Mouse (Mus musculus): Measurements from ENCODE around the gene Prr14. TPM values are rescaled to one million over a fixed set of nuclear protein-coding genes. Genes with fewer than 3 reads are reported as not detected.
"Not testable (repeated sequence)": the region's sequence is repeated elsewhere in the genome, so short reads cannot be mapped to it uniquely, and the experiment has no call there.

Gene Prr14
- polyA plus RNA-seq, 1 experiment from 2014 or later = 45.3 TPM

- ATAC-seq = no peak
These were observed 32.4 kb downstream of the Prr14 start for GRCm38 (mm10) chr7:127491846-127492245.

GRCm38 (mm10) chr7:127494648-127495047, 35.2 kb downstream of the Prr14 start:
- no peaks in the 10 kb centered on the region for H3K4me1 ChIP-seq (replicated peaks; ENCODE audit: control insufficient read depth, insufficient read depth, low read length)
- H3K4me3 ChIP-seq (replicated peaks; ENCODE audit: low read length) = no peak overlapping the region
- no peak for ATAC-seq

More at GRCm38 (mm10) chr7:127491846-127492245, 32.4 kb downstream of the Prr14 start:
- no peaks in the 10 kb centered on the region for H3K4me1 ChIP-seq (replicated peaks; ENCODE audit: control insufficient read depth, insufficient read depth, low read length)
- H3K36me3 ChIP-seq (ENCODE audit: control insufficient read depth, insufficient read depth) = peaks cover 36% of the 10 kb centered on the region
- H3K9ac ChIP-seq (replicated peaks; ENCODE audit: low read depth, low read length) = no peak overlapping the region
- no peaks in the 10 kb centered on the region for H3K27me3 ChIP-seq (replicated peaks; ENCODE audit: control insufficient read depth, insufficient read depth, low read length)
- H3K27ac ChIP-seq (ENCODE audit: low read length) = no peak overlapping the region
- WGBS = 88% methylated on average over 3 of the region's 3 CpGs
- H3K4me2 ChIP-seq (ENCODE audit: low read length) = no peak overlapping the region
- H3K9me3 ChIP-seq (ENCODE audit: control insufficient read depth, low read length) = no peaks in the 10 kb centered on the region
- no peak overlapping the region for H3K4me3 ChIP-seq (replicated peaks; ENCODE audit: low read length)

GRCm38 (mm10) chr7:127497382-127497781, 38.0 kb downstream of the Prr14 start:
- no peak overlapping the region for H3K4me3 ChIP-seq (replicated peaks; ENCODE audit: low read length)
- no peaks in the 10 kb centered on the region for H3K27me3 ChIP-seq (replicated peaks; ENCODE audit: control insufficient read depth, insufficient read depth, low read length)
- H3K9ac ChIP-seq (replicated peaks; ENCODE audit: low read depth, low read length) = no peak overlapping the region
- no peaks in the 10 kb centered on the region for H3K9me3 ChIP-seq (ENCODE audit: control insufficient read depth, low read length)
- no peaks in the 10 kb centered on the region for H3K4me1 ChIP-seq (replicated peaks; ENCODE audit: control insufficient read depth, insufficient read depth, low read length)
- WGBS = 85% methylated on average over 2 of the region's 2 CpGs
- no peak for ATAC-seq
- H3K4me2 ChIP-seq (ENCODE audit: low read length) = no peak overlapping the region
- H3K36me3 ChIP-seq (ENCODE audit: control insufficient read depth, insufficient read depth) = no peaks in the 10 kb centered on the region
- H3K27ac ChIP-seq (ENCODE audit: low read length) = no peak overlapping the region

More at GRCm38 (mm10) chr7:127494648-127495047, 35.2 kb downstream of the Prr14 start:
- H3K27ac ChIP-seq (ENCODE audit: low read length) = no peak overlapping the region
- no peaks in the 10 kb centered on the region for H3K27me3 ChIP-seq (replicated peaks; ENCODE audit: control insufficient read depth, insufficient read depth, low read length)
- H3K36me3 ChIP-seq (ENCODE audit: control insufficient read depth, insufficient read depth) = peaks cover 20% of the 10 kb centered on the region
- no peaks in the 10 kb centered on the region for H3K9me3 ChIP-seq (ENCODE audit: control insufficient read depth, low read length)
- H3K4me2 ChIP-seq (ENCODE audit: low read length) = no peak overlapping the region
- H3K9ac ChIP-seq (replicated peaks; ENCODE audit: low read depth, low read length) = no peak overlapping the region

DNA sequence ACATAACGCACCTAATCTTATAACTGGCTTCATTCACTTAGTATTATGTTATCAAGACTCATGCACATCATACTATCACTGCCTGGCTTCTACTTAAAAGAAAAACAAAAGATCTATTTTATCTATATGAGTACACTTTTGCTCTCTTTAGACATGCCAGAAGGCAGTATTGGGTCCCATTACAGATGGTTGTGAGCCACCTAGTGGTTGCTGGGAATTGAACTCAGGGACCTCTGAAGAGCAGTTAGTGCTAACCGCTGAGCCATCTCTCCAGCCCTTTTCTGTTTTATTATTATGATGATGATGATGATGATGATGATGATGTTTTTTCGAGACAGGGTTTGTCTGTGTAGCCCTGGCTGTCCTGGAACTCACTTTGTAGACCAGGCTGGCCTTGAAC, 39.0 kb downstream of the Prr14 start:
- Histone ChIP-seq H3K27ac (ENCODE audit: low read length) (no peak overlapping the region), H3K4me2 (ENCODE audit: low read length) (no peak overlapping the region), H3K9ac (replicated peaks; ENCODE audit: low read depth, low read length) (no peak overlapping the region), H3K27me3 (replicated peaks; ENCODE audit: control insufficient read depth, insufficient read depth, low read length) (no peaks in the 10 kb centered on the region), H3K4me1 (replicated peaks; ENCODE audit: control insufficient read depth, insufficient read depth, low read length) (no peaks in the 10 kb centered on the region), H3K9me3 (ENCODE audit: control insufficient read depth, low read length) (no peaks in the 10 kb centered on the region), H3K36me3 (ENCODE audit: control insufficient read depth, insufficient read depth) (no peaks in the 10 kb centered on the region), H3K4me3 (replicated peaks; ENCODE audit: low read length) (no peak overlapping the region)
- WGBS = 48% methylated on average over 3 of the region's 3 CpGs
- no peak; the same call in 1 of the 2 replicates for ATAC-seq

GRCm38 (mm10) chr7:127508291-127508690, 48.9 kb downstream of the Prr14 start:
- Histone ChIP-seq H3K9me3 (ENCODE audit: control insufficient read depth, low read length) (no peaks in the 10 kb centered on the region), H3K4me1 (replicated peaks; ENCODE audit: control insufficient read depth, insufficient read depth, low read length) (peaks cover 8% of the 10 kb centered on the region), H3K36me3 (ENCODE audit: control insufficient read depth, insufficient read depth) (no peaks in the 10 kb centered on the region), H3K9ac (replicated peaks; ENCODE audit: low read depth, low read length) (no peak overlapping the region), H3K27me3 (replicated peaks; ENCODE audit: control insufficient read depth, insufficient read depth, low read length) (no peaks in the 10 kb centered on the region), H3K4me2 (ENCODE audit: low read length) (no peak overlapping the region), H3K4me3 (replicated peaks; ENCODE audit: low read length) (no peak overlapping the region), H3K27ac (ENCODE audit: low read length) (no peak overlapping the region)
- ATAC-seq = no peak
- WGBS = 100% methylated on average over 3 of the region's 3 CpGs

- ATAC-seq; H3K9ac ChIP-seq (replicated peaks; ENCODE audit: low read depth, low read length); H3K4me2 ChIP-seq (ENCODE audit: low read length); H3K27me3 ChIP-seq (replicated peaks; ENCODE audit: control insufficient read depth, insufficient read depth, low read length); H3K36me3 ChIP-seq (ENCODE audit: control insufficient read depth, insufficient read depth); H3K27ac ChIP-seq (ENCODE audit: low read length); H3K4me3 ChIP-seq (replicated peaks; ENCODE audit: low read length); H3K9me3 ChIP-seq (ENCODE audit: control insufficient read depth, low read length): not testable (repeated sequence)
- peaks cover 18% of the 10 kb centered on the region for H3K4me1 ChIP-seq (replicated peaks; ENCODE audit: control insufficient read depth, insufficient read depth, low read length)
- WGBS = 90% methylated on average over 3 of the region's 4 CpGs
These were observed 50.4 kb downstream of the Prr14 start for GRCm38 (mm10) chr7:127509830-127510229.

GRCm38 (mm10) chr7:127511241-127511640, 51.8 kb downstream of the Prr14 start:
- peaks cover 18% of the 10 kb centered on the region for H3K4me1 ChIP-seq (replicated peaks; ENCODE audit: control insufficient read depth, insufficient read depth, low read length)
- peak overlapping the region; percentile 47 for H3K4me2 ChIP-seq (ENCODE audit: low read length)
- peak overlapping the region; percentile 98 for H3K27ac ChIP-seq (ENCODE audit: low read length)
- H3K27me3 ChIP-seq (replicated peaks; ENCODE audit: control insufficient read depth, insufficient read depth, low read length) = no peaks in the 10 kb centered on the region
- no peaks in the 10 kb centered on the region for H3K9me3 ChIP-seq (ENCODE audit: control insufficient read depth, low read length)
- 30% methylated on average over 8 of the region's 8 CpGs for WGBS
- H3K4me3 ChIP-seq (replicated peaks; ENCODE audit: low read length) = peak overlapping the region; percentile 78
- no peak for ATAC-seq
- peaks cover 5% of the 10 kb centered on the region for H3K36me3 ChIP-seq (ENCODE audit: control insufficient read depth, insufficient read depth)
- 0 out of 2 replicates have a peak overlapping the region, but pooled peaks have one; percentile 80 for H3K9ac ChIP-seq (replicated peaks; ENCODE audit: low read depth, low read length)

DNA sequence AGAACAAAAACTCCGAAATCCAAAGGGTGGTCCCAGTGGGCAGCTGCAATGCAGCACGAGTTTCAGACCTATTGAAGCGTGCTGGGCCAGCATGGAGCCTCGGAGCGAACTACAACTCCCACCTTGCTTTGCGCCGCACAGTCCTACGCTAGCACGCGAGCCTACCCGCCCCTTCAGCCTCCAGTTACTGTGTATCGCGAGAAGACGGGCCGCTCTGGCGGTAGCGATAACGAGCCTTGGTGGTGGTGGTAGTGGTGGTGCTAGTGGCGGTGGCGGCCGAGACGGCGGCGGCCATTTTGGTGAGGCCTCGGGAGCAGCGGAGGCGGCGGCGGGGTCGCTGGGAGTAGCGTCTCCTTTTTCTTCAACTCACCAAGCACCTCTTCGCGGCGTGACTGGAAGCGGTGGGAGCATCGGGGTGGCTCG, 52.4 kb downstream of the Prr14 start, which contains the start of gene Srcap:
Srcap (plus strand) TSS at position 176 of the 423 bp plus-strand sequence.
- peak within 1 kb of the TSS; percentile 80 for H3K9ac ChIP-seq (replicated peaks; ENCODE audit: low read depth, low read length)
- peak within 1 kb of the TSS; percentile 64 for H3K4me2 ChIP-seq (ENCODE audit: low read length)
- peaks cover 18% of the 10 kb centered on the region for H3K4me1 ChIP-seq (replicated peaks; ENCODE audit: control insufficient read depth, insufficient read depth, low read length)
- WGBS = under 1% methylated on average over 36 of the region's 37 CpGs
- peaks cover 7% of the 10 kb centered on the region for H3K36me3 ChIP-seq (ENCODE audit: control insufficient read depth, insufficient read depth)
- no peaks in the 10 kb centered on the region for H3K27me3 ChIP-seq (replicated peaks; ENCODE audit: control insufficient read depth, insufficient read depth, low read length)
- H3K9me3 ChIP-seq (ENCODE audit: control insufficient read depth, low read length) = no peaks in the 10 kb centered on the region
- peak within 1 kb of the TSS; percentile 78 for H3K4me3 ChIP-seq (replicated peaks; ENCODE audit: low read length)
- ATAC-seq = peak; percentile 99
- peak within 1 kb of the TSS; percentile 98 for H3K27ac ChIP-seq (ENCODE audit: low read length)

GRCm38 (mm10) chr7:127512231-127513015, 53.0 kb downstream of the Prr14 start:
- peaks cover 18% of the 10 kb centered on the region for H3K4me1 ChIP-seq (replicated peaks; ENCODE audit: control insufficient read depth, insufficient read depth, low read length)
- H3K27ac ChIP-seq (ENCODE audit: low read length) = peak overlapping the region; percentile 98
- peaks cover 7% of the 10 kb centered on the region for H3K36me3 ChIP-seq (ENCODE audit: control insufficient read depth, insufficient read depth)
- peak; percentile 80 for ATAC-seq
- peak overlapping the region; percentile 64 for H3K4me2 ChIP-seq (ENCODE audit: low read length)
- no peaks in the 10 kb centered on the region for H3K27me3 ChIP-seq (replicated peaks; ENCODE audit: control insufficient read depth, insufficient read depth, low read length)
- H3K4me3 ChIP-seq (replicated peaks; ENCODE audit: low read length) = peak overlapping the region; percentile 78
- under 1% methylated on average over 50 of the region's 93 CpGs for WGBS
- peak overlapping the region; percentile 80 for H3K9ac ChIP-seq (replicated peaks; ENCODE audit: low read depth, low read length)
- H3K9me3 ChIP-seq (ENCODE audit: control insufficient read depth, low read length) = no peaks in the 10 kb centered on the region
